Mouse (Mus musculus) kidney, embryonic 14.5 days (tissue): ENCODE measurements around the gene Gm13084. TPM values are rescaled to one million over a fixed set of nuclear protein-coding genes. Genes with fewer than 3 reads are reported as not detected.
"Not testable (repeated sequence)": the region's sequence is repeated elsewhere in the genome, so short reads cannot be mapped to it uniquely, and the experiment has no call there.

Experiments
- ATAC-seq: fragments of 200-750 bp; cut with Nextera tagmentation; 2 replicates; pipeline ENCODE4 v1.8.0; 2017; ENCODE audit warnings: moderate number of reproducible peaks, mild to moderate bottlenecking, moderate TSS enrichment, moderate library complexity; ENCODE audit not compliant: low FRiP score, low TSS enrichment
- H3K27ac ChIP-seq: fragments of 300-500 bp; sonication (generic); 2 replicates; pipeline ENCODE4 v1.5.1; 2014; ENCODE audit warnings: low read depth, mild to moderate bottlenecking, low read length, moderate library complexity, mixed read lengths
- H3K27me3 ChIP-seq: fragments of 300-500 bp; sonication (generic); 2 replicates; pipeline ENCODE4 v1.6.1; 2014; ENCODE audit warnings: mild to moderate bottlenecking, low read length; ENCODE audit not compliant: control insufficient read depth, insufficient read depth
- H3K36me3 ChIP-seq: fragments of 300-500 bp; sonication (generic); 2 replicates; pipeline ENCODE4 v1.6.1; 2014; ENCODE audit warnings: low read length, mixed read lengths; ENCODE audit not compliant: control insufficient read depth, insufficient read depth
- H3K4me1 ChIP-seq: fragments of 300-500 bp; sonication (generic); 2 replicates; pipeline ENCODE4 v1.6.1; 2014; ENCODE audit warnings: low read length, mixed read lengths; ENCODE audit not compliant: control insufficient read depth, insufficient read depth
- H3K4me2 ChIP-seq: fragments of 300-500 bp; sonication (generic); replicated peaks from 2 replicates; pipeline ENCODE4 v1.6.1; 2014; ENCODE audit warnings: low read depth, mild to moderate bottlenecking, low read length
- H3K4me3 ChIP-seq: fragments of 300-500 bp; sonication (generic); 2 replicates; pipeline ENCODE4 v1.5.1; 2014; ENCODE audit warnings: mild to moderate bottlenecking, low read length
- H3K9ac ChIP-seq: fragments of 300-500 bp; sonication (generic); 2 replicates; pipeline ENCODE4 v1.6.1; 2014; ENCODE audit warnings: low read depth, mild to moderate bottlenecking, low read length, moderate library complexity
- H3K9me3 ChIP-seq: fragments of 300-500 bp; sonication (generic); 2 replicates; pipeline ENCODE4 v1.6.1; 2016; ENCODE audit warnings: low read length; ENCODE audit not compliant: control insufficient read depth
- WGBS: fragments of 180-500 bp; shearing (Covaris S2); extraction: QIAGEN DNeasy Blood & Tissue Kit; methylation state at CpG from one replicate; pipeline ENCODE4 v1.1.7; 2014; 5-methylcytosine and 5-hydroxymethylcytosine counted together
- polyA plus RNA-seq: library from polyadenylated mRNA; unstranded; fragments of >200 nt; fragmentation: Nextera tagmentation; extraction: Ambion mirVana; gene quantifications from 2 replicates; pipeline ENCODE4 v1.2.1, GENCODE M21; 2014

Gene Gm13084
- polyA plus RNA-seq: not detected in 2 replicates

DNA sequence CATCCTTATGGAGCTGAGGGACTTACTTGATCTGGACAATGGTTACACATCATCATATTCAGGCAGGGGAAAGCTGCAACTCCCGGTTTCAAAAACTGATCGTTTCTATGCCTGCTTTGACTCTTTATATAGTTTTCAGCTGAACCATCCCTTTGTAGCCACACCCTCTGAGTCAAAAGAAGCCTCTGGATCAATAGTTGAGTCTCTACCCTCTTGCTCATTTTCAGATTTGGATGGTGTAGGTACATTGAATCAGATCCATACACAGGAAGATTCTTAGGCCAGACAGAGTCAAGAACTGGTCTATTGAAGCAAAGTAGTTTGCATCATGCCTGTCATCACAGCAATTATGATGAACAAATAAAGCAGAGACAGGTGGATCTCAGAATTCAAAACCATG is at the start of gene Gm13084:
Gene Gm13084, minus strand, starts transcription at position 101 of the 400 bp plus-strand sequence.
- Histone ChIP-seq H3K9ac (no peak within 1 kb of the TSS), H3K4me3 (no peak within 1 kb of the TSS), H3K27ac (no peak within 1 kb of the TSS), H3K27me3 (no peaks in the 10 kb centered on the region), H3K4me2 (no peak within 1 kb of the TSS), H3K4me1 (no peaks in the 10 kb centered on the region), H3K36me3 (no peaks in the 10 kb centered on the region), H3K9me3 (peaks cover 3% of the 10 kb centered on the region)
- no peak for ATAC-seq
- 91% methylated on average over 2 of the region's 2 CpGs for WGBS

DNA sequence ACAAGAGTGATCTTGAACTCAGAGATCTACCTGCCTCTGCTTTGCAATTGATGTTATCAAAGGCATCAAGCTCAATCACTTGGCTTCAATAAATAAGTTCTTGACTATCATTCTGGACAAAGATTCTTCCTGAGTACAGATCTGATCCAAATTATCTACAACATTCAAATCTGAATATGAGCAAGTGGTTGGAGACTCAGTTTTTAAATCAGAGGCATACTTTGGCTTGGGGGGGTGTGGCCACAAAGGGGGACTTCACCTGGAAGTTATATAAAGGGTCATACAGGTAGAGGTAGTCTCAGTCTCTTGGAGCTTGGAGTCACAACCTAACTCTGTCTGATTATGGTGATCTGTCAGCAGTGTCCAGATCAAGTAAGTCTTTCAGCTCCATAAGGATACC is 30.3 kb upstream of the Gm13084 start, which contains the start of gene Gm13103:
Gene Gm13103, plus strand, starts transcription at position 301 of the 400 bp plus-strand sequence.
- ATAC-seq, H3K4me3 ChIP-seq, H3K4me2 ChIP-seq, H3K36me3 ChIP-seq, H3K4me1 ChIP-seq, H3K27ac ChIP-seq, H3K27me3 ChIP-seq, H3K9ac ChIP-seq: not testable (repeated sequence)
- peaks cover 11% of the 10 kb centered on the region for H3K9me3 ChIP-seq

DNA sequence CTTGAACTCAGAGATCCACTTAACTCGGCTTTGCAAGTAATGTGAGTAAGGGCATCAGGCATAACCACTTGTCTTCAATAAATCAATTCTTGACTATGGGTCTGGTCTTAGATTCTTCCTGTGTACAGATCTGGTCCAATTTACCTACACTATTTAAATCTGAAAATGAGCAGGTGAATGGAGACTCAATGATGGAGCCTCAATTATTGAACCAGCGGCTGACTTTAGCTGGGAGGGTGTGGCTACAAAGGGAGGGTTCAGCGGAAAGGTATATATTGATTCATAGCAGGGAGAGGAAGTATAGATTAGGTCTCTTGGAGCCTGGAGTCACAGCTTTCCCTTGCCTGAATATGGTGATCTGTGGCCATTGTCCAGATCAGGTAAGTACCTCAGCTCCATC is 26.8 kb downstream of the Gm13084 start, which contains the start of gene Gm13023:
Gene Gm13023, plus strand, starts transcription at position 301 of the 400 bp plus-strand sequence.
- not testable (repeated sequence) for H3K9ac ChIP-seq, H3K4me3 ChIP-seq, H3K4me2 ChIP-seq, H3K27ac ChIP-seq, ATAC-seq, H3K9me3 ChIP-seq, H3K27me3 ChIP-seq, H3K36me3 ChIP-seq, H3K4me1 ChIP-seq
- WGBS: 85% methylated on average over 3 of the region's 3 CpGs

Other genes with a start within 250 kb of the Gm13084 start
- not detected in 2 replicates for gene Gm13083, start 201.1 kb downstream of the Gm13084 start, polyA plus RNA-seq
- not detected in 2 replicates for gene Gm13088, start 158.8 kb downstream of the Gm13084 start, polyA plus RNA-seq
- gene Gm13089, start 113.4 kb downstream of the Gm13084 start, polyA plus RNA-seq: not detected in 2 replicates
- gene Gm13078, start 96.6 kb downstream of the Gm13084 start, polyA plus RNA-seq: not detected in 2 replicates
- not detected in 2 replicates for gene Gm13023, start 26.7 kb downstream of the Gm13084 start, polyA plus RNA-seq
- gene Gm13103, start 30.4 kb upstream of the Gm13084 start, polyA plus RNA-seq: not detected in 2 replicates
- not detected in 2 replicates for gene Pramef6, start 84.3 kb upstream of the Gm13084 start, polyA plus RNA-seq
- not detected in 2 replicates for gene Pramef25, start 134.9 kb upstream of the Gm13084 start, polyA plus RNA-seq
- not detected in 2 replicates for gene Gm13101, start 150.9 kb upstream of the Gm13084 start, polyA plus RNA-seq
- gene Pramef17, start 178.3 kb upstream of the Gm13084 start, polyA plus RNA-seq: not detected in 2 replicates
- gene Pramel4, start 243.0 kb upstream of the Gm13084 start, polyA plus RNA-seq: not detected in 2 replicates